Mouse (Mus musculus) liver, embryonic 12.5 days (tissue): ENCODE results near the gene Blvrb. TPM values are rescaled to one million over a fixed set of nuclear protein-coding genes. Genes with fewer than 3 reads are reported as not detected.
A peak's percentile ranks its signal among the peaks of the same experiment; 100 is the strongest.

Experiments
- ATAC-seq: fragments of 200-750 bp; cut with Nextera tagmentation; 2 replicates; pipeline ENCODE4 v1.8.0; 2017; ENCODE audit warnings: moderate number of reproducible peaks, mild to moderate bottlenecking, moderate library complexity
- H3K27ac ChIP-seq: fragments of 300-500 bp; sonication (generic); 2 replicates; pipeline ENCODE4 v1.5.1; 2016; ENCODE audit warnings: mild to moderate bottlenecking
- H3K27me3 ChIP-seq: fragments of 300-500 bp; sonication (generic); replicated peaks from 2 replicates; pipeline ENCODE4 v1.6.1; 2016; ENCODE audit warnings: mild to moderate bottlenecking, moderate library complexity
- H3K36me3 ChIP-seq: fragments of 300-500 bp; sonication (generic); 2 replicates; pipeline ENCODE4 v1.6.1; 2016; ENCODE audit warnings: mild to moderate bottlenecking, moderate library complexity
- H3K4me1 ChIP-seq: fragments of 300-500 bp; sonication (generic); 2 replicates; pipeline ENCODE4 v1.6.1; 2016
- H3K4me2 ChIP-seq: fragments of 300-500 bp; sonication (generic); 2 replicates; pipeline ENCODE4 v1.6.1; 2016; ENCODE audit warnings: mild to moderate bottlenecking, moderate library complexity
- H3K4me3 ChIP-seq: fragments of 300-500 bp; sonication (generic); 2 replicates; pipeline ENCODE4 v1.5.1; 2016; ENCODE audit warnings: mild to moderate bottlenecking, moderate library complexity
- H3K9ac ChIP-seq: fragments of 300-500 bp; sonication (generic); 2 replicates; pipeline ENCODE4 v1.6.1; 2016; ENCODE audit warnings: mild to moderate bottlenecking, moderate library complexity
- H3K9me3 ChIP-seq: fragments of 300-500 bp; sonication (generic); replicated peaks from 2 replicates; pipeline ENCODE4 v1.6.1; 2016; ENCODE audit warnings: mild to moderate bottlenecking, moderate library complexity
- WGBS: fragments of 180-500 bp; shearing (Covaris S2); methylation state at CpG from one replicate; pipeline ENCODE4 v1.1.7; 2016; ENCODE audit not compliant: insufficient replicate concordance; 5-methylcytosine and 5-hydroxymethylcytosine counted together
- polyA plus RNA-seq: library from polyadenylated mRNA; unstranded; fragments of >200 nt; fragmentation: Nextera tagmentation; extraction: Ambion mirVana; gene quantifications from 2 replicates; pipeline ENCODE4 v1.2.1, GENCODE M21; 2016

Gene Blvrb
- polyA plus RNA-seq, 1 experiment from 2014 or later, result 895 TPM

DNA sequence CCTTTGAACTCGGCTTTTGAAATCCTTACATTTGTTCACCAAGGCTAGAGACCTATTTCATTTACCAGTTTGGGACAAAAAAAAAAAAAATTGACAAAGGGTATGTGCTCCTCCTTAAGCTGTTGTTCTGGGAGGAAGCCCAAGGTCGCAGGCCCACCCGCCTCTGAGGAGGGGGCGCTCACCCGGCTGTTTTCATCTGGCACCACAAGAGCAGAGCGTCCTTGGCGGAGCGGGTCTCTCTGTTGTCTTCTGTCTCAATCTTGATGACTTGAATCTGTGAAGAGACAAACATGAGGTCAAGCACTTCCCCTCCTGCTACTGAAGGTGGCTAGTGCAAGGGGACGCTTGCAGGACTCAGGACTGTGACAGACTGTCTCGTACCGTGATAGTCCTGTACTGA is 19.8 kb upstream of the Blvrb start:
- 61% methylated on average over 11 of the region's 11 CpGs for WGBS
- Histone ChIP-seq H3K27ac (no peak overlapping the region), H3K9ac (no peak overlapping the region), H3K36me3 (no peaks in the 10 kb centered on the region), H3K4me2 (no peak overlapping the region), H3K27me3 (peaks cover 48% of the 10 kb centered on the region), H3K4me3 (no peak overlapping the region), H3K9me3 (peaks cover 6% of the 10 kb centered on the region; the same call in 1 of the 2 replicates), H3K4me1 (peaks cover 5% of the 10 kb centered on the region; the same call in 1 of the 2 replicates)
- ATAC-seq, result no peak

GRCm38 (mm10) chr7:27429135-27429534 is 18.6 kb upstream of the Blvrb start:
- 43% methylated on average over 2 of the region's 2 CpGs for WGBS
- ATAC-seq, result no peak
- H3K9me3 ChIP-seq, result peaks cover 6% of the 10 kb centered on the region; the same call in 1 of the 2 replicates

GRCm38 (mm10) chr7:27433349-27433748 is 14.4 kb upstream of the Blvrb start:
- Histone ChIP-seq H3K4me2 (peak overlapping the region; percentile 4; the same call in 1 of the 2 replicates), H3K27ac (no peak overlapping the region), H3K27me3 (peaks cover 62% of the 10 kb centered on the region), H3K4me3 (no peak overlapping the region), H3K36me3 (no peaks in the 10 kb centered on the region), H3K9ac (no peak overlapping the region), H3K9me3 (peaks cover 6% of the 10 kb centered on the region; the same call in 1 of the 2 replicates), H3K4me1 (peaks cover 16% of the 10 kb centered on the region)
- 24% methylated on average over 10 of the region's 10 CpGs for WGBS
- peak; percentile 10; the same call in 1 of the 2 replicates for ATAC-seq

More at GRCm38 (mm10) chr7:27429135-27429534, 18.6 kb upstream of the Blvrb start:
- no peaks in the 10 kb centered on the region for H3K36me3 ChIP-seq
- H3K4me1 ChIP-seq, result peaks cover 15% of the 10 kb centered on the region
- H3K27ac ChIP-seq, result no peak overlapping the region
- no peak overlapping the region for H3K4me3 ChIP-seq
- no peak overlapping the region for H3K9ac ChIP-seq
- peaks cover 55% of the 10 kb centered on the region for H3K27me3 ChIP-seq
- H3K4me2 ChIP-seq, result no peak overlapping the region

- H3K4me3 ChIP-seq, result no peak overlapping the region
- ATAC-seq, result peak; percentile 54
- peak overlapping the region; percentile 4; the same call in 1 of the 2 replicates for H3K4me2 ChIP-seq
- H3K36me3 ChIP-seq, result no peaks in the 10 kb centered on the region
- no peak overlapping the region for H3K27ac ChIP-seq
- 6% methylated on average over 10 of the region's 10 CpGs for WGBS
- H3K9me3 ChIP-seq, result peaks cover 6% of the 10 kb centered on the region; the same call in 1 of the 2 replicates
- H3K27me3 ChIP-seq, result peaks cover 59% of the 10 kb centered on the region
- peaks cover 16% of the 10 kb centered on the region for H3K4me1 ChIP-seq
- no peak overlapping the region for H3K9ac ChIP-seq
Measured at GRCm38 (mm10) chr7:27433794-27434193, 14.0 kb upstream of the Blvrb start.

DNA sequence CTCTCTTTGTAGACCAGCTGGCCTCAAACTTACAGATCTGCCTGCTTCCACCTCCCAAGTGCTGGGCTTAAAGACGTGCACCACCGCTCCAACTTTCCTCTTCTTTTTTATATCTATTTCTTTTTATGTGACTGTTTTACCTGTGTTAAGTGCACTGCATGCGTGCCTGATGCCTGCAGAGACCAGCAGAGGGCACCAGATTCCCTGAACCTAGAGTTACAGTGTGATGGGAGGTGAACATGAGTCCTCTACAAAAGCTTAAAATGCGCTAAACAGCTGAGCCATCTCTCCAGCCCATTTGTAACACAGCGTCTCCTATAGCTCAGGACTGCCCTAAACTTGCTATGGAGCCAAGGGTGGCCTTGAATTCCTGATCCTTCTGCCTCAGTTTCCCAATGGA is 10.2 kb upstream of the Blvrb start:
- Histone ChIP-seq H3K9me3 (no peaks in the 10 kb centered on the region), H3K27ac (no peak overlapping the region), H3K27me3 (peaks cover 64% of the 10 kb centered on the region), H3K4me1 (peaks cover 13% of the 10 kb centered on the region), H3K4me3 (no peak overlapping the region), H3K9ac (no peak overlapping the region), H3K4me2 (no peak overlapping the region), H3K36me3 (no peaks in the 10 kb centered on the region)
- 0 out of 2 replicates have a peak, but pooled peaks have one; percentile 50 for ATAC-seq
- WGBS, result 39% methylated on average over 5 of the region's 5 CpGs

DNA sequence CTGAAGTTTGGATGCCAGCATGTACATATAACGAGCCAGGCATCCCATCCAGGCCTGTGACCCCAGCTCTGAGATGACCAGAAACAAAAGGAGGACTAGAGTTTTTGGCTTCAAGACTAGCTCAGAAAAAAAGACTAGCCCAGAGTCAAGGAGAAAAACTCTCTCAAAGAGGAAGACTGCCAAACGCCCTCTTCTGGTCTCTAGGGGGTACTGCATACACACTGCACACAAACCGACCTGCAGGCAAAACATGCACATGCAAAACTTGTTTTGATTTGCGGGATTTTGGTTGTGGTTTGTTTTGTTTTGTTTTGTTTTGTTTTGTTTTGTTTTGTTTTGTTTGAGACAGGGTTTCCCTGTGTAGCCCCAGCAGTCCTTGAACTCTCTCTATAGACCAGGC is 7.8 kb upstream of the Blvrb start:
- no peak for ATAC-seq
- 73% methylated on average over 4 of the region's 4 CpGs for WGBS
- Histone ChIP-seq H3K27ac (no peak overlapping the region), H3K9me3 (no peaks in the 10 kb centered on the region), H3K27me3 (peaks cover 62% of the 10 kb centered on the region), H3K9ac (no peak overlapping the region), H3K36me3 (no peaks in the 10 kb centered on the region), H3K4me3 (no peak overlapping the region), H3K4me1 (no peaks in the 10 kb centered on the region), H3K4me2 (no peak overlapping the region)

DNA sequence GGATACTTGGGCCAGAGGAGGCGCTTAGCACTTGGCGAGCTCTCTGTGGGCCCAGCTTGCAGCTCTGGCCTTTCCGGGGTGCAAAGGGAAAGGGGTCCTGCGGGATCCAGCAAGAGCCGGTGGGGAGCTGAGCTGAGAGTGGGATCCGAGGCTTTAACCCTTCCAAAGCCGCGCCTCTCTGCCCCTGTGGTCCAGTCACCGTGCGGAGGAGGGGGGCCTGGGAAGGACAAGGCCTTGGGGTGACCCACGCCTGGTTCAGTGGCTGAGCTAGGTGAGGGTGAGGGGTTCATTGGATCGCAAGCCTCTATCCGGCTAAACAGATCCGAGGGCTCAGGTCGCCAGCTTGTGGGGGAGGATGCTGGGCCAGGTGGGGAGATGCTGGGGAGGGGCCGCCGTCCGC is 1.7 kb upstream of the Blvrb start:
- 15% methylated on average over 18 of the region's 18 CpGs for WGBS

GRCm38 (mm10) chr7:27446521-27447418 is 1.0 kb upstream of the Blvrb start:
- Histone ChIP-seq H3K9ac (peak overlapping the region; percentile 67), H3K9me3 (no peaks in the 10 kb centered on the region), H3K4me3 (peak overlapping the region; percentile 59), H3K27ac (no peak overlapping the region; the same call in 1 of the 2 replicates), H3K4me2 (peak overlapping the region; percentile 76), H3K36me3 (peaks cover 21% of the 10 kb centered on the region), H3K27me3 (peaks cover 52% of the 10 kb centered on the region), H3K4me1 (peaks cover 47% of the 10 kb centered on the region)
- WGBS, result 12% methylated on average over 28 of the region's 53 CpGs
- ATAC-seq, result no peak

More for the DNA sequence above, 1.7 kb upstream of the Blvrb start:
- Histone ChIP-seq H3K4me1 (peaks cover 41% of the 10 kb centered on the region), H3K4me3 (peak overlapping the region; percentile 59), H3K36me3 (peaks cover 15% of the 10 kb centered on the region), H3K9ac (peak overlapping the region; percentile 67), H3K9me3 (no peaks in the 10 kb centered on the region), H3K27me3 (peaks cover 58% of the 10 kb centered on the region), H3K4me2 (peak overlapping the region; percentile 76), H3K27ac (no peak overlapping the region)
- ATAC-seq, result no peak

- peak overlapping the region; percentile 74 for H3K4me2 ChIP-seq
- H3K4me3 ChIP-seq, result peak overlapping the region; percentile 82
- H3K27ac ChIP-seq, result peak overlapping the region; percentile 96
- peaks cover 38% of the 10 kb centered on the region for H3K27me3 ChIP-seq
- peak overlapping the region; percentile 95 for H3K9ac ChIP-seq
- no peaks in the 10 kb centered on the region for H3K9me3 ChIP-seq
- peak; percentile 83 for ATAC-seq
- H3K36me3 ChIP-seq, result peaks cover 39% of the 10 kb centered on the region
- H3K4me1 ChIP-seq, result peaks cover 66% of the 10 kb centered on the region
- WGBS, result 15% methylated on average over 15 of the region's 15 CpGs
Measured at GRCm38 (mm10) chr7:27448421-27449206, 836 bp downstream of the Blvrb start.

DNA sequence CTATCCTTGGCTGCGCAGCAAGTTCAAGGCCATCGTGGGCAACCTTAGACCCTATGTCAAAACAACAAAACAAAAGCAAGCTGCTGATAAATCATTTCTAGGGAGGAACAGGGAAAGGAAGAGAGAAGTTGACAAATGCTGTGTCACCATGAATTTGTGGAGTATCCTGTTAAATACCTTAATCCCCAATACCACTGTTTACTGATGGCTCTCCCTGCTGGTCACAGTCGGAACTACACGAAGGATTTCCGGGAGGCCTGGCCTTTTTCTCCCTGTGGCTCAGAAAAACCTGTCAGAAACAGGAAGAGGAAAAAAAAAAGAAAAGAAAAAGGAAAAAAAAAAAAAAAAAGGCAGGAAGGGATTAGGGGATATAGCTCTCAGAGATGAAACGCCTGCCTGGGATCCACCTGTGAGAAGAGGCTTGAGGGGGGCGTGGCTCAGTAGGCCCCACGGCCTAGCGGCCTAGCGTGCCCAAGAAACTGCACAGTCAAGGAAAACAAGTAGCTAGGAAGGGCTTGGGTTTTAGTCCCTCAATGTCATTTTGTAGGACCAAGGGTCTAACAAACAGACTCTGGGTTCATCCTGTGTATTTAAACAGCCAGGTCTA is 1.6 kb downstream of the Blvrb start:
- H3K9me3 ChIP-seq, result no peaks in the 10 kb centered on the region
- peaks cover 30% of the 10 kb centered on the region for H3K27me3 ChIP-seq
- peak overlapping the region; percentile 82 for H3K4me3 ChIP-seq
- WGBS, result 24% methylated on average over 10 of the region's 10 CpGs
- peaks cover 46% of the 10 kb centered on the region for H3K36me3 ChIP-seq
- ATAC-seq, result no peak
- peak overlapping the region; percentile 74 for H3K4me2 ChIP-seq
- peak overlapping the region; percentile 95 for H3K9ac ChIP-seq
- peaks cover 73% of the 10 kb centered on the region for H3K4me1 ChIP-seq
- peak overlapping the region; percentile 96 for H3K27ac ChIP-seq

- H3K4me1 ChIP-seq, result peaks cover 86% of the 10 kb centered on the region
- H3K9me3 ChIP-seq, result no peaks in the 10 kb centered on the region
- WGBS, result 91% methylated on average over 2 of the region's 2 CpGs
- H3K27ac ChIP-seq, result peak overlapping the region; percentile 84
- ATAC-seq, result no peak
- peaks cover 10% of the 10 kb centered on the region for H3K27me3 ChIP-seq
- H3K4me2 ChIP-seq, result peak overlapping the region; percentile 74
- H3K9ac ChIP-seq, result peak overlapping the region; percentile 95
- peaks cover 66% of the 10 kb centered on the region for H3K36me3 ChIP-seq
- peak overlapping the region; percentile 82 for H3K4me3 ChIP-seq
Measured at GRCm38 (mm10) chr7:27451359-27451758, 3.6 kb downstream of the Blvrb start.
